Mouse (Mus musculus) midbrain, embryonic 12.5 days (tissue): ENCODE results near the gene Adarb1. TPM values are rescaled to one million over a fixed set of nuclear protein-coding genes. Genes with fewer than 3 reads are reported as not detected.

Source experiments
- ATAC-seq: fragments of 200-750 bp; cut with Nextera tagmentation; 2 replicates; pipeline ENCODE4 v1.8.0; 2017; ENCODE audit warnings: low read depth, moderate TSS enrichment, moderate library complexity; ENCODE audit not compliant: low FRiP score
- H3K27ac ChIP-seq: fragments of 300-500 bp; sonication (generic); replicated peaks from 2 replicates; pipeline ENCODE4 v1.5.1; 2016; ENCODE audit warnings: mild to moderate bottlenecking
- H3K27me3 ChIP-seq: fragments of 300-500 bp; sonication (generic); 2 replicates; pipeline ENCODE4 v1.6.1; 2016; ENCODE audit warnings: mild to moderate bottlenecking
- H3K36me3 ChIP-seq: fragments of 300-500 bp; sonication (generic); 2 replicates; pipeline ENCODE4 v1.6.1; 2016
- H3K4me1 ChIP-seq: fragments of 300-500 bp; sonication (generic); 2 replicates; pipeline ENCODE4 v1.6.1; 2016
- H3K4me2 ChIP-seq: fragments of 300-500 bp; sonication (generic); replicated peaks from 2 replicates; pipeline ENCODE4 v1.6.1; 2016; ENCODE audit warnings: mild to moderate bottlenecking, moderate library complexity
- H3K4me3 ChIP-seq: fragments of 300-500 bp; sonication (generic); 2 replicates; pipeline ENCODE4 v1.5.1; 2016; ENCODE audit warnings: mild to moderate bottlenecking
- H3K9ac ChIP-seq: fragments of 300-500 bp; sonication (generic); replicated peaks from 2 replicates; pipeline ENCODE4 v1.6.1; 2016; ENCODE audit warnings: mild to moderate bottlenecking, moderate library complexity
- H3K9me3 ChIP-seq: fragments of 300-500 bp; sonication (generic); 2 replicates; pipeline ENCODE4 v1.6.1; 2016; ENCODE audit warnings: mild to moderate bottlenecking
- WGBS: fragments of 180-500 bp; shearing (Covaris S2); methylation state at CpG from one replicate; pipeline ENCODE4 v1.1.7; 2016; 5-methylcytosine and 5-hydroxymethylcytosine counted together
- polyA plus RNA-seq: library from polyadenylated mRNA; unstranded; fragments of >200 nt; fragmentation: Nextera tagmentation; extraction: Ambion mirVana; gene quantifications from 2 replicates; pipeline ENCODE4 v1.2.1, GENCODE M21; 2016

The Adarb1 gene
- polyA plus RNA-seq, 1 experiment from 2014 or later, result 9.3 TPM

GRCm38 (mm10) chr10:77448698-77449247 is 30.7 kb upstream of the Adarb1 start:
- 62% methylated on average over 6 of the region's 6 CpGs for WGBS
- H3K36me3 ChIP-seq, result no peaks in the 10 kb centered on the region
- H3K4me2 ChIP-seq, result no peak overlapping the region
- H3K4me3 ChIP-seq, result no peak overlapping the region
- no peaks in the 10 kb centered on the region for H3K27me3 ChIP-seq
- H3K9me3 ChIP-seq, result peaks cover 7% of the 10 kb centered on the region; the same call in 1 of the 2 replicates
- H3K4me1 ChIP-seq, result 0 out of 2 replicates have a peak, but pooled peaks cover 9% of the 10 kb centered on the region
- no peak overlapping the region for H3K27ac ChIP-seq
- H3K9ac ChIP-seq, result no peak overlapping the region
- ATAC-seq, result no peak

GRCm38 (mm10) chr10:77448209-77448608 is 30.1 kb upstream of the Adarb1 start:
- H3K27ac ChIP-seq, result no peak overlapping the region
- H3K4me3 ChIP-seq, result no peak overlapping the region
- peaks cover 7% of the 10 kb centered on the region; the same call in 1 of the 2 replicates for H3K9me3 ChIP-seq
- H3K36me3 ChIP-seq, result no peaks in the 10 kb centered on the region
- ATAC-seq, result no peak
- WGBS, result 75% methylated on average over 7 of the region's 7 CpGs
- 0 out of 2 replicates have a peak, but pooled peaks cover 9% of the 10 kb centered on the region for H3K4me1 ChIP-seq
- no peaks in the 10 kb centered on the region for H3K27me3 ChIP-seq
- no peak overlapping the region for H3K4me2 ChIP-seq
- no peak overlapping the region for H3K9ac ChIP-seq

DNA sequence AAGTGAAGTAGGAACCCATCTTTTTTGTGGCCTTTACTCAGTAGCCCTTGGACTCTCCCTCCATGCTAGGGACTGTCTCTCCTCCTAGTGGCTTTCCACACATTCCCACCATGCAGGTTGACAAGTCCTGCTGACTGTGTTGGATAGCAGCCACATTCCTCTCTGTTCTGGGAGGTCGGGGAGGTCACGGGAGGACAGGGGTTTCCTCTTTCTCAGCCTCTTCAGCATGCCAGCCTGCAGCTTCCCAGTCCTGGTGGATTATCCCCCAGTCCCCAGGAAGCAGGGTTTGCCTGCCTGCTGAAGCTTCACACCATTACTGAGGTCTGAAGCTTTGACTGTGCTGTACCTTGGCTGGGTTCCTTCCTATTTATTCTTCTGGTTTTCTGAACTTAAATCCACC is 29.7 kb upstream of the Adarb1 start:
- 0 out of 2 replicates have a peak, but pooled peaks cover 9% of the 10 kb centered on the region for H3K4me1 ChIP-seq
- no peak overlapping the region for H3K9ac ChIP-seq
- ATAC-seq, result no peak
- no peaks in the 10 kb centered on the region for H3K36me3 ChIP-seq
- H3K27me3 ChIP-seq, result no peaks in the 10 kb centered on the region
- H3K4me3 ChIP-seq, result no peak overlapping the region
- peaks cover 7% of the 10 kb centered on the region; the same call in 1 of the 2 replicates for H3K9me3 ChIP-seq
- H3K27ac ChIP-seq, result no peak overlapping the region
- no peak overlapping the region for H3K4me2 ChIP-seq
- 16% methylated on average over 2 of the region's 2 CpGs for WGBS

DNA sequence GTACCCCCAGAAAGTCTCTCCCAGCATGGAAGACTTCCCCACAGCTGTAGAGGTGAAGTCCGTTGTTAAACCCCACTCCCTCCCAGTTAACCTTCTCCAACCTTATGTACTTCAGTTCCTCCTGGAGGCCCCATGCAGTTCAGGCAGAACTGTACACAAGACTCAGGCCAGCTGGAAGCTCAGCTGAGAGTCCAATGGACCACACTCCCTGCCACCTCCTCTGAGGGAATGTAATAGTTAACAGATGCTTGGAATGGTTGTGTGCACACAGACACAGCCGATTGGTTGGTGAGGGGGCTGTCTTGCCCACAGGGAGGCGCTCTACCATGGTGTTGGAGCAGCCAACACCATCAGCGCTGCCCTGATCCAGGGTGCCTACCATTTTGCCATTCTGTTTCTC is 24.2 kb upstream of the Adarb1 start:
- Histone ChIP-seq H3K4me1 (no peaks in the 10 kb centered on the region), H3K27me3 (no peaks in the 10 kb centered on the region), H3K27ac (no peak overlapping the region), H3K4me3 (no peak overlapping the region), H3K36me3 (no peaks in the 10 kb centered on the region), H3K9ac (no peak overlapping the region), H3K9me3 (peaks cover 7% of the 10 kb centered on the region; the same call in 1 of the 2 replicates), H3K4me2 (no peak overlapping the region)
- ATAC-seq, result no peak
- WGBS, result 75% methylated on average over 4 of the region's 4 CpGs

- Histone ChIP-seq H3K36me3 (no peaks in the 10 kb centered on the region), H3K9me3 (peaks cover 7% of the 10 kb centered on the region; the same call in 1 of the 2 replicates), H3K4me3 (no peak overlapping the region), H3K27me3 (no peaks in the 10 kb centered on the region), H3K4me2 (no peak overlapping the region), H3K9ac (no peak overlapping the region), H3K4me1 (no peaks in the 10 kb centered on the region), H3K27ac (no peak overlapping the region)
- no peak for ATAC-seq
- 81% methylated on average over 3 of the region's 3 CpGs for WGBS
These were observed 23.7 kb upstream of the Adarb1 start for GRCm38 (mm10) chr10:77441812-77442211.

- no peak overlapping the region for H3K4me2 ChIP-seq
- no peaks in the 10 kb centered on the region for H3K27me3 ChIP-seq
- ATAC-seq, result no peak
- no peaks in the 10 kb centered on the region for H3K4me1 ChIP-seq
- no peak overlapping the region for H3K27ac ChIP-seq
- no peaks in the 10 kb centered on the region for H3K36me3 ChIP-seq
- H3K4me3 ChIP-seq, result no peak overlapping the region
- H3K9me3 ChIP-seq, result peaks cover 7% of the 10 kb centered on the region; the same call in 1 of the 2 replicates
- H3K9ac ChIP-seq, result no peak overlapping the region
- 69% methylated on average over 19 of the region's 19 CpGs for WGBS
These were observed 23.0 kb upstream of the Adarb1 start for GRCm38 (mm10) chr10:77440841-77441755.

GRCm38 (mm10) chr10:77440286-77440685 is 22.2 kb upstream of the Adarb1 start:
- Histone ChIP-seq H3K27me3 (no peaks in the 10 kb centered on the region), H3K9me3 (peaks cover 7% of the 10 kb centered on the region; the same call in 1 of the 2 replicates), H3K27ac (no peak overlapping the region), H3K36me3 (no peaks in the 10 kb centered on the region), H3K4me2 (no peak overlapping the region), H3K4me3 (no peak overlapping the region), H3K9ac (no peak overlapping the region), H3K4me1 (no peaks in the 10 kb centered on the region)
- no peak for ATAC-seq
- 65% methylated on average over 6 of the region's 6 CpGs for WGBS

GRCm38 (mm10) chr10:77439026-77439425 is 21.0 kb upstream of the Adarb1 start:
- Histone ChIP-seq H3K4me3 (no peak overlapping the region), H3K4me1 (0 out of 2 replicates have a peak, but pooled peaks cover 4% of the 10 kb centered on the region), H3K27me3 (no peaks in the 10 kb centered on the region), H3K9me3 (no peaks in the 10 kb centered on the region), H3K36me3 (no peaks in the 10 kb centered on the region), H3K9ac (no peak overlapping the region), H3K27ac (no peak overlapping the region), H3K4me2 (no peak overlapping the region)
- no peak for ATAC-seq
- 93% methylated on average over 3 of the region's 3 CpGs for WGBS

- no peak overlapping the region for H3K9ac ChIP-seq
- H3K4me2 ChIP-seq, result no peak overlapping the region
- 65% methylated on average over 1 of the region's 1 CpGs for WGBS
- no peaks in the 10 kb centered on the region for H3K27me3 ChIP-seq
- H3K27ac ChIP-seq, result no peak overlapping the region
- no peak for ATAC-seq
- no peak overlapping the region for H3K4me3 ChIP-seq
- H3K36me3 ChIP-seq, result no peaks in the 10 kb centered on the region
- 0 out of 2 replicates have a peak, but pooled peaks cover 4% of the 10 kb centered on the region for H3K4me1 ChIP-seq
- no peaks in the 10 kb centered on the region for H3K9me3 ChIP-seq
These were observed 20.0 kb upstream of the Adarb1 start for GRCm38 (mm10) chr10:77438021-77438420.

GRCm38 (mm10) chr10:77435343-77435742 is 17.3 kb upstream of the Adarb1 start:
- no peaks in the 10 kb centered on the region for H3K9me3 ChIP-seq
- H3K4me2 ChIP-seq, result no peak overlapping the region
- WGBS, result 56% methylated on average over 4 of the region's 4 CpGs
- no peak overlapping the region for H3K27ac ChIP-seq
- no peak overlapping the region for H3K9ac ChIP-seq
- ATAC-seq, result no peak
- H3K36me3 ChIP-seq, result no peaks in the 10 kb centered on the region
- H3K4me3 ChIP-seq, result no peak overlapping the region
- H3K4me1 ChIP-seq, result 0 out of 2 replicates have a peak, but pooled peaks cover 4% of the 10 kb centered on the region
- no peaks in the 10 kb centered on the region for H3K27me3 ChIP-seq

- H3K27me3 ChIP-seq, result no peaks in the 10 kb centered on the region
- H3K36me3 ChIP-seq, result no peaks in the 10 kb centered on the region
- H3K4me2 ChIP-seq, result no peak overlapping the region
- 0 out of 2 replicates have a peak, but pooled peaks cover 4% of the 10 kb centered on the region for H3K4me1 ChIP-seq
- WGBS, result 69% methylated on average over 18 of the region's 18 CpGs
- no peak overlapping the region for H3K4me3 ChIP-seq
- H3K9ac ChIP-seq, result no peak overlapping the region
- H3K9me3 ChIP-seq, result no peaks in the 10 kb centered on the region
- no peak for ATAC-seq
- no peak overlapping the region for H3K27ac ChIP-seq
These were observed 16.5 kb upstream of the Adarb1 start for GRCm38 (mm10) chr10:77434457-77435151.

DNA sequence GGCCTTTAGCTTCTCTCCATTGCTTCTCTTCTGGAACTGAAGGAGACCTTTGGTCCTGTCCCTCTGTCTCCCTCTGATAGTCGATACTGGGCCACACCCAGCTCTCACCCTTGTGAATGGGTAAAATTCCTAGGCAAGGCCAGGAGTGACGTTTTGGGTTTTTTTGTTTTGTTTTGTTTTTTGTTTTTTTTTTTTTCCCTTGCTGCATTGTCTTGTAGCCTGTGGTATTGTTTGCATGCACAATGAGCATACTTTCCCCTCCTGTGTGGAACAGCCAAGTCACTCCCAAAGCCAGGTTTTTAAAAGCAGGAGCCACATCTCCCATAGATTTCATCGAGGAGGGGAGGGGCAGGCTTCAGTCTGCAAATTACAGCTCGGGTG is 16.0 kb upstream of the Adarb1 start:
- no peak overlapping the region for H3K27ac ChIP-seq
- H3K4me2 ChIP-seq, result no peak overlapping the region
- no peak overlapping the region for H3K9ac ChIP-seq
- no peaks in the 10 kb centered on the region for H3K9me3 ChIP-seq
- ATAC-seq, result no peak
- 46% methylated on average over 4 of the region's 4 CpGs for WGBS
- H3K36me3 ChIP-seq, result no peaks in the 10 kb centered on the region
- 0 out of 2 replicates have a peak, but pooled peaks cover 4% of the 10 kb centered on the region for H3K4me1 ChIP-seq
- no peak overlapping the region for H3K4me3 ChIP-seq
- H3K27me3 ChIP-seq, result no peaks in the 10 kb centered on the region
